Mouse (Mus musculus): ENCODE measurements around the gene B3gnt8. TPM values are rescaled to one million over a fixed set of nuclear protein-coding genes. Genes with fewer than 3 reads are reported as not detected.

The B3gnt8 gene
- total RNA-seq, 2 experiments from 2014 or later: 1.8 to 2.0 TPM

DNA sequence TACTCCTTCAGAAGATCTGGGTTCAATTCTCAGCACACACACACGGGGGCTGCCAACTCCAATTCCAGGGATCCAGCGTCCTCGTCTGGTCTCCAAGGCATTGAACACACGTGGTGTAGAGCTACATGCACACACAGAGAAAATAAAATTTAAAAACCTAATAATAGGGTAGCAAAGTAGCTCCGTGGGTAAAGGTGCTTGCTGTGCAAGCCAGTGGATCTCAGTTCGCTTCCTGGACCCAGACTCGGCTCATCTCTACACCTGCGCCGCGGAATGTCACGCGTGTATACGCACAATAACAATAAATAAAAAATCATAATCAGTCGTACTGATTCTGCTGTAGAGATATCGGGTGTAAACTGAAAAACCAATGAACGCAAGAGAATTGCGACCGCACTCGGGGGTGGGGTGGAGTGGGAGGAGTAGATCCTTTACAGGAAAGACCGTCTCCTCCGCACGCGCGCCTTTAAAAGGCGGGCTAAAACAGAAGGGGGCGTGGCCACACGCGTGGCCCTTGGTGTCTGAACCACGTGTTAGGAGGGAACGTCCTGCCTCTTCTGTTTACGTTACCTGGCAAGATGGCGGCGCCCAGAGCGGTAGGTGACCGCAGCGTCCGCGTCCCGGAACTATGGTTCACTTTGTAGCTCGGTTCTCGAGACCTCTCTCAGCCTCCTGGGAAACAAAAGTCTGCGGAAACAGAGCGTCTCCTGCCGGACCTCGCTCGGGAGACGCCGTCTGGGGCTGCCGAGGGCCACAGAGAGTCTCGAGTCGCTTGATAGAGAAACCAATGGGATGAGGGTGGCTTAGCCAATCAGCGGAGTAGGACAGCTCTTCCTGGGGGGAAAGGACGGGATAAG lies 7.4 kb upstream of the B3gnt8 start, which contains the start of gene Dmac2:
TSS of gene Dmac2 (plus strand) at position 550 of the 857 bp plus-strand sequence.
- peak; percentile 95 for DNase-seq

DNA sequence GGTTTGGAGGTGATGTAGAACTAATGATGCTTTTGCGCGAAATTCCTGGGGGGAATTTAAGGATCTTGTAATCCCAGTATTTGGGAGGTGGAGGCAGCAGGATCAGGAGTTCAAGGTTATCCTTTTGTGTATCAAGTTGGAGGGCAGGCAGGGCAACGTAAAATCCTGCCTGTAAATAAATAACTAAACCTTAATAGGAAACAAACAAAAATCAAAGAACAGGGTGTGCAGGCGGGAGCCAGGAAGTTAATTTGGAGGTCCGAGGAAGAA lies 6.8 kb upstream of the B3gnt8 start:
- no peak for DNase-seq

DNA sequence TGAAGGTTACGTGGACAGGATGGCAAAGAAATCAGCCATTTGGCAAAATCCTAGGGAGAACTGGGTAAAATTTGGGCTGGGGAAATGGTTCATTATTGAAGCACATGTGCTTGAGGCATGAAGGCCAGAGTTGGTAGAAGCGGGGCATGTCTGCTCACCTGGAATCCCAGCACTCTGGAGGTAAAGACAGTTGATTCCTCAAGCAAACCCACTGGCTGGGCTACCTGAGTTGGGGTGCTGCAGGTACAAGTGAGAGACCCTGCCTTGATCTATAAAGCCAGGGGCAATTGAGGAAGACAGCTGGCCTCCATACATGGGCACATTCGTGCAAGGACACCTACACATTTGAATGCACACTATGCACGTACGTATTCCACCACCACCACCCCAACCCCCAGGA lies 6.4 kb upstream of the B3gnt8 start:
- DNase-seq: no peak

DNA sequence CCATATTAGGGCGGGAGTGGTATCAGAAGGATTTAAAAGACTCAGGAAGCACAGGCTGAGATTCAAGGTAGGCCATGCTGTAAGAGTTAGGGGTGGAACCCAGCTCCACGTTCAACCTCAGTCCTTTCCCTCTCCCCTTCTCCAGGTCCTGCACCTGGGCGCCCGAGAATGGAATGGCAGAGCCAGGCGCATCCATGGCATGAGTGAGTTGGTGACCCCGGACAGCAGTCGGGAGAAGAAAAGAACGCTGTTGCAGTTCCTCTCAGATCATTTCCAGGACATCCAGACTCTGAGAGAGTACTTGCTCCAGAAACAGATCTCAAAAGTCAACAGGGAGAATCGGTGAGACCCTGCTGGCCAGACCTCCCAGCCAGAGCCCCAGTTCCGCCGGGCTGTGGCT lies 5.7 kb upstream of the B3gnt8 start:
- no peak for DNase-seq

DNA sequence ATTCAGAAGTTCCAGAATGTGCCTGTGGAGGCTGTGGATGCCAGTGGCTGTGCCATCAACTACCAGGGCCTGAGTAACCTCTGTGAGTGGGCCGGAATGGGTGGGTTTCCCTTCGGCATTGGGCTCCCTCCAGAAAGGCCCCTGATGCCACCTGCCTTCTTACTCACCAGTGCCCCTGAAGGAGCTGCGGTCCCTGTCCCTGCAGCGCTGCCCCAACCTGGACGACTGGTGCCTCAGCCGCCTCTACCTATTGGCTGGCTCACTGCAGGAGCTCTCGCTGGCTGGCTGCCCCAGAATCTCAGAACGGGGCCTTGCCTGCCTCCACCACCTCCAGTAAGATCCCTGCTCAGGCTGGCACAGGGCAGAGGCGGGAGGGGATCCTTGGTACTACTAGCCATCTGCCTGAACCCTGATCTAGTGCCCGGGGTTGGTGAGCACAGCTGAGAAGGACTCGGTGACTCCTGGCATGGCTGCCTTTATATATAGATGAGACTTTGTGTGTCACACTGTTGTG lies 2.5 kb upstream of the B3gnt8 start:
- DNase-seq: no peak

DNA sequence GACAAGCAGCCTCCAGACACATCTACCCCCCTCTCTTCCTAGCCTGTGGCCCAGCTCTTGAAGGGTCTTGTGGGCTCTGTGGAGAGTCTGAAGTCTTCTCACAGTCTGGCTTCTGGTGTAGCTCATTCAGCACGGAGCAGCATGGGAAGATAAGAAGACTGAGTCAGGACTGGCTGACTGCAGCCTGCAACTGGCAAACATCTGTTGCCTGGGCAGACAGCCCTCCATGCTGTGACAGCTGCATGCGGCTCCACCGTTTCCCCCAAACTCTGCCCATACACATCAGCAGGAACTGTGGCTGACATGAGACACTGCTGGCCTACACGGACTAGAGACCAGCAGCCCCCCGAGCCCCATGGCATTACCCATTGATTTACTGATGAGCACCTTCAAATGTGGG lies 1.6 kb upstream of the B3gnt8 start:
- DNase-seq: no peak

DNA sequence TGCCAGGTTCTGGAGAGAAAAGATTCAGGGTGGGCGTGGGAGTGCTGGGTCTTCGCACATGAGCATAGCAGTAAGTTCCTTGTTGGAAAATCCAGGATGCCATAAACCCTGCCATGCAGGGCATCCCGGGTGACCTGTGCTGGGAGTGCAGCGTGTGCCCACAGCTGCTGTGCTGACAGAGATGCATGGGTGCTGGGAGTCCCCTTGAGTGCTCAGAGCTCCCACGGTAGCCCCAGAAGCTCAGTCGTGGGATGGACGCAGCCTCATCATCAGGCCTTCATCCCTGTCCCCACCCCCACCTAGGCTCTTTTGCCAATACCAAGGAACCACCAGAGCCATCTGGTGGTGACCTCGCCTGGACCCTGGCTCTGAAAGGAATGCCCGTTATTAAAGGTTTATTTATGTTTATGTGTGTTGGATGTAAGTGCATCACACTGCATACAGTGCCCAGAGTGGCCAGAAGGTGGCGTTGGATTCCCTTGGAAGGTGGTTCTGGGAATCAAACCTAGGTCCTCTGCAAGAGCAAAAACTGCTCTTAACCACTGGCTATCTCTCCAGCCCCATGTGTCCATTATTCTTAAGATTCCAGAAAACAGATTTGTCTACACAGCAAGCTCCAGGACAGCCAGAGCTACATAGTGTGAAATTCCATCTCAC lies 732 bp upstream of the B3gnt8 start:
- peak in 1 of 2 experiments; percentile 37 for DNase-seq

DNA sequence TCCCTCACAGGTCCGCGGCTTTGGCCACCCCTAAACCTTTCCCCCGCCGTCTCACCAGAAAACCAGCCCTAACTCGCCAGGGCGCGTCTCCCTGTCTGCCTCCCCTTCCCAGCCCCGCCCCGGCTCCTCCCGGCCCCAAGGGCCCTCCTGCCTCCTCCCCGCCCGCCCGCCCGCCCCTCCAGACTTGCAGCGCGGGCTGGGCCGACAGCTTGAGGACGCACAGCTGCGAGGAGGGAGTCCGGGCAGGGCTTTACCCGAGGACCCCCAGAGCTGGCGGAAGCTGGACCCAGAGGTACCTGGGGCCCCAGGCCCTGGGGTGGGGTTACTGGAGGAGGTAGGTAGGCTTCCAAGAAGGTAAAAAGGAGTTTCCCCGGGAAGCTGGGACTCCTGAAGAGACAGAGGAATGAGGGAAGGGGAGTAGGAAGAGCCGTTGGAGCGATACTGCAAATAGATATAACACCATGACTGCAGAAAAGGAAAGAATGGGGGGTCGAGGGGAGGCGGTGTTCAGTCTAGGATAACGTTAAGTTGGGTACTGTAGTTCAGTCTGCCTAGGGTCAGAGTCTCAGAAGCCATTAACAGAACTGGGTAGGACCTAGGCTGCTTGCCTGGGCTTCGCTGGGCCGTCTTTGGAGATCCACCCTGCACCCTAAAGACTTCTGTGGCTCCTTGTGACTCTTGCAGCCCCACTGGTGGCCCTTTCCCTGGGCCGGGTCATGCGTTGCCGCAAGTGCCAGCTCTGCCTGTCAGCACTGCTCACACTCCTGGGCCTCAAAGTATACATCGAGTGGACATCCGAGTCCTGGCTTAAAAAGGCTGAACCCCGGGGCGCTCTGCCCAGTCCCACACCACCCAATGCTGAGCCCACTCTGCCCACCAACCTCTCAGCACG lies 1.2 kb downstream of the B3gnt8 start:
- peak; percentile 81 to 87 for DNase-seq

DNA sequence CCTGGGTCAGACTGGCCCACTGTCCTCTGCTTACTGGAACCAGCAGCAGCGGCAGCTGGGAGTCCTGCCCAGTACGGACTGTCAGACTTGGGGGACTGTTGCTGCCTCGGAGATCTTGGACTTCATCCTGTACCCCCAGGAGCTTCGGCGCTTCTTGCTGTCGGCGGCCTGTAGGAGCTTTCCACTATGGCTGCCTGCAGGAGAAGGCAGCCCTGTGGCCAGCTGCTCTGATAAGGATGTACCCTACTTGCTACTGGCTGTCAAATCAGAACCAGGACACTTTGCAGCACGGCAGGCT lies 1.8 kb downstream of the B3gnt8 start:
- DNase-seq: no peak

DNA sequence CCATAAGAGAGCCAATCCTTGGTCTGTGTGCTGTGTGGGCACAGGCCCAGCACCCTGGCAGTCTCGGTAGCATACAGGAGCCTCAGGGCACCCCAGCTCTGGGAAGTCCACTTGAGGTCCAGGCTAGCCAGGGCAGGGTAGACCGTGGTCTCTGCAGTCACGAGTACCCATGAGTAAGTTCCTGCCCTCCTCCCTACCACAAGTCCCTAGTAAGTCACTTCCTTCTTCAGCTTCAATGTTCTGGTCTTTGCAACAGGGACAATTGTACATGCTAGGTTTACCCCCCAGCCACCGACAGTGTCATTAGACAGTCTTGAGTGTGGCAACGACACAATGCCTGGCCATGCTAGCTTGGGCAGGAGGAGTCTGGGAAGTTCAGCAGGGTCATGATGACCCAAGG lies 6.2 kb downstream of the B3gnt8 start:
- DNase-seq: no peak

DNA sequence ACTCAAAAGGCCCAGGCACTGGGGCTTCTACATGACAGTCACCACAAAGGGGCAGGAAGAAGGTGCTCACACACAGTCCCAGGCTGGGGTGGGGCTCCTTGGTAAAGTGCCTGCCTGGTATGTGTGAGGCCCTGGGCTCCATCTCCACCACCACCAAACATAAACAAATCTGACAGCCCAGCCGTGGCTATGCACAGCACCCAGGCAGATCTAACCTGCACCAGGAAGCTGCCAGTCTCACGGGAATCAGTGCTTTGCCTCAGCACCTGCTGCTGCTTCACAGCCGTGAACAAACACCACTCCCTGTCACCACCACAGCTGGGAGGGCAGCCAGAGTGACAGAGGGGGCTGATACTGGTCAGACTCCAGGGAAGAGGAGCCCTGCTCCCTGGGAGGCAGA lies 9.9 kb downstream of the B3gnt8 start:
- DNase-seq: no peak

DNA sequence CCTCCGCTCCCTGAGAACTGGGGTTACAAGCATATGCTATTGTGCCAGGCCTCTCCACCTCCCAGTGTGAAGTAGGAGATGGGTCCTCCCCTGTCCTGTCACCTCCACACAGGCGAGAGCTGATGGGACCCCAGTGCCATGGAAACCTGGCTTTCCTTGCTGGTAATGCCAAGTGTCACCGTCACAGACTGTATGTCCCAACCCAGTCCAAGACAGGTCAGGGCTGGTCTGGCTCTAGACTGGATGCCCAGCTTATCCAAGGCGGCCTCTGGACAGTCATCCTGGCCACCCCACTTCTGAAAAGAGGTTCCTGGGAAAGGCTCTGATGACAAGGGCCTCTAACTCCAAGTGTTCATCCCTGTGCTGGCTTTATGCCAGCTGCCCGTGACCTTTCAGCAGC lies 10.6 kb downstream of the B3gnt8 start:
- no peak for DNase-seq

DNA sequence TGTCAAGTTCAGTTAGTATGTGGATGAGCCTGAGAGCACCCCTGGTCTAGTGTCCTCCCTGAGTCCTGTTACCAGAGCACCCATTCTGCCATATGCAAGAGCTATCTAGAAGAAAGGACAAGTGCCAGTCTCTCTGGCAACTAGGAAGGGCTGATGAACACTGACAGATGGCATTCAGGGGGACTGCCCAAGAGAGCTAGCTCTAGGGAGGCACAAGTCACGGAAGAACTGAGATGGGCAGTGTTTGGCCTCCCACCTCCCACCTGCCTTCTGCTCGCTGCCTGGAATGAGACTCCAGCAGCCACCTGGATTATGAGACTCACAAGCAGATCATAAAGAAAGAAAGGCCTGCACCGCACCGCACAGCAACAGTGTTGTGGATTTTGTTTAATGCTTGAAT lies 13.3 kb downstream of the B3gnt8 start:
- no peak for DNase-seq

DNA sequence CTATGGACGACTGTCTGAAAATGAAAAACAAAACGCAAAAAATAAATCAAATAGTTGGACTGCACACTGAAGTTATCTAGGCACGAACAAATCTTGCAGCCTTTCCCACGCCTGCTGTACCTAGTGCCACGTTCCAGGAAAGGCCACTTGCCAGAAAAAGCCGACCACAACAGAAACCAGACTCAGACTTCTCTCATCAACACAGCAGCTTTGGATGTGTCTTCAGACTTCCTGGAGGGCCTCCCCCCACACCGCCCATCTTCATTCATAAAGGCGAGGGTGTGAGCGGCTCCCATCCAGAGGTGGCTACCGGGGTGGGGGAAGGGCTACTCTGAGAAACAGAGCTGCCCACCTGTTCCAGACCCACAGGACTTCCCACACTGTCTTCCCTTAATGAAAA lies 17.7 kb downstream of the B3gnt8 start:
- no peak for DNase-seq

DNA sequence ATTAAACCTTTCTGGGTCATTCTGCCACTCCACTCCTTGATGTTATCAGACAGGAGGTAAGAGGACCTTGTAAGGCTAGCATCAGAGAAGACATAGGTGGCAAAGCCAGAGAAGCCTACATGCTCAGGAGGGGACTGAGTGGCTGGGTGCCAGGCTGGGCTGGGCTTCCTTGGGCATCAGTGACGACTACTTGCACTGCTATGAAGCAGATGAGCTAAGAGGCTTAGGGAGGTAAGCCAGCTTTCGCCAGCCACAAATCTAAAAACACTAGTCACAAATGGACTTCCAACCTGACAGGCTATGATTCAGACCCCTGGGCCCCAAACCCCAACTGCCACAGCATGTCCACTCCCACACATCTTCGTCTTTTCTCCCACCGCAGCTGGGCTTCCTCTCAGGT lies 18.2 kb downstream of the B3gnt8 start:
- no peak for DNase-seq

DNA sequence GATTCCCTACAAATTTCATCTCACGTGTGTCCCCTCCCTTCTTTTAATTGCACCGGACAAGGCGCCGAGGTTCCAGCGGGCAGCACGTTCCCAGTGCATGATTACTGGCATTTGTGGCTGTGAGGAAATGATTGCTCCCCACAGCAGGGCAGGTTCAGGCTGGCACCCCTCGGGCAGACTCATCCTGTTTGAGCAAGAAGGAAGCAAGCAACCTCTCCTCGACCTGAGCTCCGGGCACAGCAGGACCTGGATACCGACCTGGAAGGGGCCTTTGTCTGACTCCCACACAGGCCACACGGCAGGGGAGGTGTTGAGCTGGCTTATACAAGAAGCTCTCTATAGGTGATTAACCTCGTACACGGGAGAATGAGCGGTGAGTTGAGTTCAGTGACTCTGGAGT lies 18.6 kb downstream of the B3gnt8 start:
- no peak for DNase-seq

DNA sequence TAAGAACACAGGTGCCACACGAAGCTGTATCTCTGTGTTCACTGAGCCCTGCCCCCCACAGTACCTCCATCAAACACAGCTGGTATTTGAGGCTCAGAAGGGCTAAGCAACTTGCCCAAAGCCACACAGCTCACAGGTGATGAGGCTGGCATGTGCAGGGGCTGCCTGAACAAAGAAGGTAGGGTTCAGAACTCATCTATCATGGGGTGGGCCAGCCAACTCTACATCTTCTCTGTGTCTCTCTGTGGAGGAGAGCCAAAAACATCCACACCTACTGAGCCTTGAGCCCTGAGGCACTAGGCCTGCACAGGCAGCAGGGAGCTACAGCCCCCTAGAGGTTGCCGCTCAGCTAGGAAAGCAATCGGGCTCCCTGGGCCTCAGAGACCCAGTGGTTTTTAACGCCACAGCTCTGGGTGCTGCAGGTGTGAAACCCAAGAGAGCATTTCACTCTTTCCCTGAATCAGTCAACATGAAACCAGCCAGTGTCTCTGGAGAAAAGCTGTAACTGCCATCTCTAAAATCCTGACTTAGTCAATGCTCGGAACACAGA lies 21.2 kb downstream of the B3gnt8 start:
- DNase-seq: no peak

DNA sequence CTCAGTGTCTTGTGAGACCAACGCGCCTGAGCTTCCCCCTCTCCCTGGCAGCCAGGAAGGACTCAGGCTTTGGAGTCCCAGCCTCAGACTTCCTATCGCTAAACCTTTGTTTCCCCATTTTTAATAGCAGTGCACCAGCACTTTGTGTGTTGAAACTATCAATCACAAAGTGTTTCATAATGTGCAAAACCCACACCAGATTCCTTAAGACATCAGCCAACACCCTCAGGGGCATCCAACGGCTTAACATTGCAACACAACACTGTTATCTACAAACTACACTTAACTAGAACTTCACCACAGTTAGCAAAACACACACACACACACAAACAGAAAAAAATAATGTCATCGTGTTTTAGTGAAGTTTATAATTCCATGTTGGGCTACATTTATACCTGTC lies 23.4 kb downstream of the B3gnt8 start:
- DNase-seq: no peak

DNA sequence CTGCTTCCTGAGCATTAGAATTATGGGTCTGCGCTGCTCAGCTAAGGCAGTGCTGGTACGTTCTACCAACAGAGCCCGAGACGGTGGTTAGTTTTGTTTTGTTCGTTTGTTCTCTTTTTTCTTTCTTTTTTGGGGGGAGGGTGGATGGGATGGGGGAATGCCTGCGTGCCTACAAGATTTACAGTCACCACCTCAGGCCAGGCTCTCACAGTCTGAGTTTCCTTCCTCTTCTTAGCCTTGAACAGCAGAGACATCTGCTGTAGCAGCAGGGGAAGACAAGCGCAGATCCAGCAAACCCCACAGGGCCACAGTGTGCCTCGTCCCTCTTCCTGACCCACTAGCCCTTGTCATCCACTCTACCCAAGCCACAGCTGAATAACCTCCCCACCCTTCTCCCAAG lies 24.8 kb downstream of the B3gnt8 start:
- no peak for DNase-seq

DNA sequence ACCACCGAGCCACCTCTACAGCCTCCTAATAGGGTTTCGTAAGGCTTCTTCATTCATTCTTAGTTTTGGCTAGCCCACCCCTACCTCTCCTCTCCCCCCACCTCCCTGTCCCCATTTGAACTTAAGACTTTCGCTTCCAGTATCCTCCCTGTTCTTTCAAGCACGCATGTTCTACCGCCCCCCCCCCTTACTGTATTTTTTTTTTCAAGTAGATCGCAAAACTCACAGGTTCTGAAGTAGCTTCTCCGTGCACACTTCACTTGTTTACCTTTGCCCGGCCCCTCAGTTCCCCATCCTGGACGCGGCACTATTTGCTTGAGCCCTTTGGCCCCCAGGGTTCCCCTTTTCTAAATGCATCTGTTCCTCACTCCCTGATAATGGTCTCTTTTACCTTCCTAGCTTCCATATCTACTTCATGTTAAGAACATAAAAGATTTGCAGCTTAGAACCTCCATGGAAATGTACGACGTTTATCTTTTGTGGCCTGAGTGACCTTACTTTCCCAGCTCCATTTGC lies 25.8 kb downstream of the B3gnt8 start:
- DNase-seq: no peak

DNA sequence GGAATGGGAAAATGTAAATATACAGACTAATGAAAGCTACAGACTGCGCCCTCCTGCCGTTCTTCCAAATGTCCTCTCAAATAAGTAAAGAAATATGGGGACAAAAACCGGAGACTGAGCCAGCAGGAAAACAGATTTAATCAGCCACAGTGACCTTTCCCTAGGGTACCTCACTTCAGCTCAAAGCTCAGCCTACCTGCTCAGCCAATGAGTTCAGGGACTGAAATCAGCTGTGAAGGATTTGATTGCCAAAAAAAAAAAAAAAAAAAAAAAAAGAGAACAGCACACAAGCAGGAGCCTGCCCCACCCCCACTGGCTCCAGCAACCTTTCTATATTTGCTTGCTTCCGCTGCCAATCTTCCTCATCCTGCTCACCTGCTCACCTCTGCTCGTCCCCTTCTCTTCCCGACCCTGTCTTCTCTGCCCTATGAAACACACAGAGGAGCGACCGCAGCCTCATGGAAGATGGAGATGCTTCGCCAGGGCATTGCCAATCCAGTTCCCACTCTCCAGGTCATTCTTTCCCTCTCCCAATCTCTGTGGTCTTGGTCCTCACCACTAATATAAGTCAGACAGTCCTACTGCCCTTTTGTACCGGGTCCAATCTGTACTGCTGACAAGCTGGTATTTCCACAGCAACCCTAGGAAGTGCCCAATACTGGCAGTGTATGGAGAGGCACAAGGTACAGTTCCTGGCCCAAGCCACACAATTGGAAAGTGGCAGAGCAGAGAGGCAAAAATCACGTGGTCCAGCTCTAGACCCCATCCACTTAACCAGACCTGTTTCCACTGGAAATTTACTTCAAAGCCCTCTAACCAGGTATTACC lies 29.4 kb downstream of the B3gnt8 start:
- DNase-seq: peak in 1 of 2 experiments; percentile 49

DNA sequence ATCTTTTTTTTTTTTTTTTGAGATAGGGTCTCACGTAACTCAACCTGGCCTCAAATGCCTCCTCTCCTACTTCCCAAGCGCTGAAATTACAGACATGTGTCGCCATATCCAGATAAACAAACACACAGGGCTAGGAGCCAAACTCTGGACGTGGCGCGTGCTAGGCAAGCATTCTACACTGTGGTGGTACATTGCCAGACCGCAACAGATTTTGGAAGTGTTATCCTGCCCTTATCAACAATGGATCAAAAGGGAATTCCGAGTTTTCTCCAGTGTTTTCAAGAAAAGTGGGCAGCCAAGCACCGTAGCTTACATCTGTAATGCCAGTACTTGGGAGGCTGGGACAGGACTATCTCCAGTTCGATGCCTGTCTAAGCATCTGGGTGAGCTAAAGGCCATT lies 31.3 kb downstream of the B3gnt8 start:
- DNase-seq: no peak

All from adrenal gland, postnatal 36 days (tissue).